Mouse (Mus musculus): ENCODE measurements around the gene Epn2.

Gene Epn2

DNA sequence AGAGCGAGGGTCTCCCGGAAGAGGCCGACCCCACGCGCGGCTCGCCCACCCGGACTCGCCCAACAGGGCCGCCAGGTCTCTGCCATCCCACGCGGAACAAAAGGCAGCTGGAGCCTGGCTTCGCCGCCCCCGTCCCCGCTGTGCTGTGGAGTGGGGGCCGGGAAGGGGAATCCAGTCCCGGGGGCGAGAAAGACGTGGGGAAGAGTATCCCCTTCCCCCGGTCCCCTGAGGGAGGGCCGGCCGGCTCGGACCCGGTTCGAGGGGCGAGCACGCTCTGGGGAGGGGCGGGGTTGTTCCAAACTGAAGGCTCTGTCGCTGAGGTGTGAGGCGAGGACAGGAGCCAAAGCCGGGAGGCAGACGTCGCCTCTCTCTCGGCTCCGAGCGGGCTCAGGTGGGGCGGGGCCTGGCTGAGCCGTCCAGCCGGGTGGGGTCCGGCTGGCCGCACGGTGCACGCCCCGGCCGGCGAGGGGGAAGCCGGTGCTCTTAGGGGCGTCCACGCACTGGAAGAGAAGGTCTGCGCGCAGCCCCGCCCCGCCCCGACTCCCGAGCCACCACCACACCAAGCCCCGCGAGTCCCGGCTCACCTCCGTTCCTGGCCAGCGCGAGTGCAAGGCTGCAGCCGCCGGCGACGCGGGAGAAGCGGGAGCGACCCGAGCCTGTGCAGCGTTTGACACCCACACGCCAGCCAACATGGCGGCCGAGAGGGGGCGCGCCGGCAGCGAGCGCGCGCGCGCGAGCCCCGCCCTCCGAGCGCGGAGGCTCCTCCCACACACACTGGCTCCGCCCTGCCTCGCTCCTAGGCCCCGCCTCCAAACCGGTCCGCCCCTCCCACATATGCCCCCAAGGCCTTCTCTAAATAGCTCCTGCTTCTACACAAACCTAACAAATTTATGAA lies at the start of gene Epn2:
Gene Epn2, minus strand, starts transcription at position 705 of the 895 bp plus-strand sequence.
- DNase-seq (ENCODE audit: low spot score) = peak; percentile 71

DNA sequence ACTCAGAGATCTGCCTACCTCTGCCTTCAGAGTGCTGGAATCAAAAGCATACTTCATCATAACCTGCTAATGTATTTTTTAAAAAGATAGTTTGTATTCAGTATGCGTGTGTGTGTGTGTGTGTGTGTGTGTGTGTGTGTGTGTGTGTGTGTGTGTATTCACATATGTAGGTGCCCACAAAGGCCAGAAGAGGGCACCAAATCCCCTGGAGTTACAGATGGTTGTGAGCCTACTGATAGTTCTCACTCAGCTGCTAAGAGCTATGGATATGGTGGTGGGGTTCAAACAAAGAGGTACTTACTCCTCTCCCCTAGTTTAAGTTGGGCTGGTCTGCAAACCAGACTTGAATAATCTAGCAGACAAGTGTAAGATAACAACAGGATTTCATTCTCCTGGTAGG lies 47.0 kb upstream of the Epn2 start:
- DNase-seq (ENCODE audit: low spot score) = no peak

GRCm38 (mm10) chr11:61625136-61625535 lies 45.6 kb upstream of the Epn2 start:
- no peak for DNase-seq (ENCODE audit: low spot score)

DNA sequence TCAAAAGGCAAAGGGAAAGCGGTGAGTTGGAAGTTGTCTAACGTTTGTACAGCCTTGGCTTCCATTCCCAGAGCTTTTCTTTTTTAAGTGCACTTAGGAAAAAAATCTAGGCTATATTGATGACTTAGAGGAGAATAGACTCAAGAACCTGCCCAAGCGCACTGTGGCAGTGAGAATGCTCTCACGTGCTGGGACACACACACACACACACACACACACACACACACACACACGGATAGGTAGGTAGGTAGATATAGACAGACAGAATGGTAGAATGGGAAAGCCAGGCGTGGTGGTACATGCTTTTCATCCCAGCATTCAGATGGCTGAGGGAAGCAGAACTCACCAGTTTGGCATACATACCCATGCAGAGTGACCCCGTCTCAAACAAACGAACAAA lies 41.3 kb upstream of the Epn2 start:
- no peak for DNase-seq (ENCODE audit: low spot score)

GRCm38 (mm10) chr11:61620254-61620670 lies 40.8 kb upstream of the Epn2 start:
- peak; percentile 87 for DNase-seq (ENCODE audit: low spot score)

GRCm38 (mm10) chr11:61619791-61620241 lies 40.3 kb upstream of the Epn2 start:
- peak; percentile 72 for DNase-seq (ENCODE audit: low spot score)

- DNase-seq (ENCODE audit: low spot score) = no peak
These were observed 39.9 kb upstream of the Epn2 start for GRCm38 (mm10) chr11:61619356-61619755.

DNA sequence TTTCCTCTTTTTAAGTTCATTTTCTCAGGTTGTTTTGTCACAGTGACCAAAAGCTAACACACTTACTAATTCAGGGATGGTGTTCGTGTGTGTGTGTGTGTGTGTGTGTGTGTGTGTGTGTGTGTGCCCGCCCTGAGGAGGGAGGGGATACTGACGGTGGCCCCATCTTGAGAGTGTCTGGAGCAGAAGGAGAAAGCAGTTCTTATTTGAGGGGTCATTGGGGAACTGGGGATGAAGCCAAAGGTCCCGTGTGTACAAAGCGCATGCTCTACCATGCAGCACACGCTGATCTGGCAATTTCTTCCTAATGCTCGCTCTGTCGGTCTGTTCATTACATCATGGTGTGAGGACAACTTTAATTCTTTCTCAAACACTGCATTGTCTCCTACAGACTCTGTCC lies 39.1 kb upstream of the Epn2 start:
- DNase-seq (ENCODE audit: low spot score) = no peak

GRCm38 (mm10) chr11:61618131-61618530 lies 38.6 kb upstream of the Epn2 start:
- no peak for DNase-seq (ENCODE audit: low spot score)

- DNase-seq (ENCODE audit: low spot score) = no peak
These were observed 37.9 kb upstream of the Epn2 start for GRCm38 (mm10) chr11:61617293-61617975.

- DNase-seq (ENCODE audit: low spot score) = no peak
These were observed 37.2 kb upstream of the Epn2 start for GRCm38 (mm10) chr11:61616523-61617292.

GRCm38 (mm10) chr11:61615686-61616522 lies 36.4 kb upstream of the Epn2 start:
- DNase-seq (ENCODE audit: low spot score) = no peak

- DNase-seq (ENCODE audit: low spot score) = no peak
These were observed 34.9 kb upstream of the Epn2 start for GRCm38 (mm10) chr11:61614401-61614800.

- no peak for DNase-seq (ENCODE audit: low spot score)
These were observed 32.7 kb upstream of the Epn2 start for GRCm38 (mm10) chr11:61612116-61612635.

DNA sequence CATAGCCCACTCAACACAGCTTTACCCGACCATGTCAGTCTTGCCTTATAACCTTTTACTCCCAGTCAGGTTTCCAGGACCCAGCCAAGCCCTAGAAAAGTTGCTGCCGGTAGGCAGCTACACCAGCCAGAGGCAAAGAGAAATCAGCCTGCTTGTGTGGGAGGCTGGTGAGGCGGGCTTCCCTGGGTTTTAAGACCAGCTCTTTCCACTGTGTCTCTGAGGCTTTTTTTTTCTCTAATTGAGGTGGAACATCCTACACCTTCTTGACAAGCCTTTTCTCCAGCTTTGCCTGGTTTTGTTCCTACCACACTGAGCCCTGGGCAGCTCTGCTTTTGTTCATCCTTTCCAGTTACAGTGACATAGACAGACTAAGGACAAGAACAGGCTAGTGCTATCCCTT lies 31.7 kb upstream of the Epn2 start:
- no peak for DNase-seq (ENCODE audit: low spot score)

- DNase-seq (ENCODE audit: low spot score) = no peak
These were observed 28.6 kb upstream of the Epn2 start for GRCm38 (mm10) chr11:61608072-61608471.

DNA sequence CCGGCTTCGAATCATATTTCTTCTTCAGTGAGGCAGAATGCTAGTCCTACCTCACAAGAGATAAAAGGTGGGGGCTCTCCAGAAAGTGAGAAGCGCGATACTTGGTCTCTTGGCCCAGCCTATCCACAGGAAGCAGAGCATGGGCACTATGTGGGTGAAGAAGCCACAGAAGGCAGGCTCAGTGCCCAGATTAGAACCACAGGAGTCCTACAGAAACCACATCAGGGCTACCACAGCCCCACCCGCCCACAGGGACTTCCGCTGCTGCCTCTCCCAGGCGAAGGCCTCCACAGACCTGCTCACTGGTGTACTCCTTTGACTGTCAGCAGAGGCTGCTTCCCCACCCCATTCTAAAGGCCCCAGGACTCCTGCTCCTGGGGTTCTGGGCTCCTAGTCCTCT lies 23.2 kb upstream of the Epn2 start:
- no peak for DNase-seq (ENCODE audit: low spot score)

- DNase-seq (ENCODE audit: low spot score) = no peak
These were observed 22.0 kb upstream of the Epn2 start for GRCm38 (mm10) chr11:61601465-61601864.

DNA sequence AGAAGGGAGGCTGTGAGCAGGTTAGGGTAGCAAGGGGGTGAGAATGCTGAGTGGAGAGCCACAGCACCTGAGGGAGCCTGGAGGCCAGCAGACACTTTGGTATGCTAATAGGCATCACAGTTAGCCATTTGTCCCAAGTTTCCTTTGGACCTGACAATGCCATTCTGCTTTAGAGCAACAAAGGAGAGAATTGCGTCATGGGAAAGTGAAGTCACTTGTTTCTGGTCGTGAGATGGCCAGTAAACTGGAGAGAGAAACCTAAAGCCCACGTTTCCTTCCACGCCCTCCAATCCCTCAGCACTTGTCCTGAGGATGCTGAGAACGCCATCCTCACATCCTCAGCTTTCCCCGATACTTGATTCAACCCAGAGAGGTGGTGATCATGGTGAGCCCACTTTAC lies 18.9 kb upstream of the Epn2 start:
- DNase-seq (ENCODE audit: low spot score) = no peak

- DNase-seq (ENCODE audit: low spot score) = no peak
These were observed 18.0 kb upstream of the Epn2 start for GRCm38 (mm10) chr11:61597471-61597870.

DNA sequence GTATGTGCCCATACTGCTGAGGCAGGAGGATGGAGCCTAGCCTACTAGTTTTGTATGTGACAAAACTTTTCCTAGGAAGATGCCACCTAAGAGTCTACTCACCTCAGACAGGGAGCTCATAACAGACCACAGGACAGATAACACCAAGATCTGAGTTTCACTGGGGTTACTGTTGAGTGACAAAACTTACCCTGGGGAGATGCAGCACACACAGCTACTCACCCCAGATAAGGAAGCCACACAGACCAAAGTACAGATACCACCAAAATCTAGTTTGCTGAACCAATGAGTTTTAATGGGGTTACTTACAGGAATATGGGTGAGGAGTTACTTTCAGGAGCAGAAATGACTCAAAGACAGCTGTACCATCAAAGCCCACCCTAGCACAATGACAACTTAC lies 13.6 kb upstream of the Epn2 start:
- DNase-seq (ENCODE audit: low spot score) = no peak

Measured in layer of hippocampus, adult 11-12 months (tissue).